Mouse (Mus musculus): ENCODE data around the gene Paqr5.

The Paqr5 gene

GRCm38 (mm10) chr9:61911300-61912128 lies 115.1 kb downstream of the Paqr5 start:
- no peak for ATAC-seq (ENCODE audit: insufficient number of reproducible peaks, low FRiP score, low TSS enrichment)

DNA sequence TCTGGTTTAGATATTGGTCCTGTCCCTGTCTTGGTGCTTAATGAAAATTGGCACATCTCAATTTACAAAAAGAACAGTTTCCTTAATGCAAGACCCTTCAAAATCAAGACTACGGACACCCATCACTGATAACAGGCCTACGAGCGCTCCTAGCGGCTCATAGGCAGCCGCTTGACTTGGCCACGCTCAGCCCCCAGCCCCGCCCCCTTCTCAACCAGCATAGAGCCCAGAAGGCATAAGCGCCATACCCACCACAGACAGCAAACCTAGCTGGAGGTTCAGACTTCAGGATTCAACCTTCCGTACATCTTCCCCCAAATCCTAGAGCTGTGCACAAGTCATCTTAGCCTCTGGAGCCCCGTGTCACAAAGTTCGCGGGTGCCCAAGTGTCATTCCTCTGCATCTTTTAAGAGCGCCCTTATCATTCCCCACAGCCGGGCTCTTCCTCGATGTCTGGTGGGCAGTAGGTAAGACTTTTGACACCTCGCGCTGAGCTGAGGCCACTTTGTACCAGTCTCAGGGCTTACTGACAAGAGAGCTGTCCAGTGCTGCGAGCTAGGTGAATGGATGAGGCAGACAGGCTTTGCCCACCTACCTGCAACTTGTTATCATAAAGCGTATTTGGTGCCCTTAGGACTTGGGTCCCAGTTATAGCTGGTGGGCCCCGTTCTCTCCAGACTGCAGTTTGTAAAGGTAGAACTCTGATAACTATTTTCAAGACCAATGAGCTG lies 116.0 kb downstream of the Paqr5 start:
- no peak for ATAC-seq (ENCODE audit: insufficient number of reproducible peaks, low FRiP score, low TSS enrichment)

DNA sequence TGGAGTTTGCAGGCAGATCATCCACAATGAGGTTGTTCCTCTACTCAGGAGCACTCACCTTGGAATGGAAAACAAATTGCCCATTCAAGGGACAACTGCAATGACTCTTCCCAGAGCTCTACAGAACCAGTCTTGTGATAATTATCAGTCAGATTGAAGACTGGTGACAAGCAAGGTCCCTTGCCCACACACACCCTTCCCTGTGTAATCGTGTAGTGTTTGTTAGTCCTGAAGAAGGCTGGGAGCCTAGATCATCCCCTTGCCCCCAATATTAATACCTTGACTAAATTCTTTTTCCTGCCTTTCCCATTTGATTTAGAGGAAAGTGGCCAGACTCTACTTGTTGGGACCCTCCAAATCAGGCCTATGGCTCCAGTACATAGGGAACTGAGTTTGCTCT lies 117.0 kb downstream of the Paqr5 start:
- no peak for ATAC-seq (ENCODE audit: insufficient number of reproducible peaks, low FRiP score, low TSS enrichment)

- ATAC-seq (ENCODE audit: insufficient number of reproducible peaks, low FRiP score, low TSS enrichment): no peak
Measured at GRCm38 (mm10) chr9:61908832-61909407, 117.7 kb downstream of the Paqr5 start.

GRCm38 (mm10) chr9:61908341-61908740 lies 118.3 kb downstream of the Paqr5 start:
- no peak for ATAC-seq (ENCODE audit: insufficient number of reproducible peaks, low FRiP score, low TSS enrichment)

DNA sequence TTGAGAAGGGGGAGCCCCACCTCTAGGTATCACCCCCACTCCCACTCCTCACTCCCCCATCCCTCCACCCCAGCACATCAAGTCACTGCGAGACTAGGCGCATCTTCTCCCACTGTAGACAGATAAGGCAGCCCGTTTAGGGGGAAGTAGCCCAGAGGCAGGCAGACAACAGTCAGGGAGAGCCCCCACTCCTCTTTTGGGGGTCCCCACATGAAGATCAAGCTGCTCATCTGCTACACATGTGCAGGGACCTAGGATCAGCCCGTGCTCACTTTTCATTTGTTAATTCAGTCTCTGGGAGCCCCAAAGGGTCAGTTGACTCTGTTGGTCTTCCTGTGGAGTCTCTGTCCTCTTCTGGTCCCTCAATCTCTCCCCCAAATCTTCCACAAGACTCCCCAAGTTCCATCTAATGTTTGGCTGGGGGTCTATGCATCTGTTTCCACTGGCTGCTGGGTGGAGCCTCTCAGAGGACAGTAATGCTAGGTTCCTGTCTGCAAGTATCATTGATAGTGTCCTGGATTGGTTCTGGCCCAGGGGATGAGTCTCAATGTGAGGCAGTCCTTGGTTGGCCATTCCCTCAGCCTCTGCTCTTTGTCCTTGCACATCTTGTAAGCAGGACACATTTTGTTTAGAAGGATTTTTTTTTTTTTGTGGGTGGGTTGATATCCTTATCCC lies 118.9 kb downstream of the Paqr5 start:
- ATAC-seq (ENCODE audit: insufficient number of reproducible peaks, low FRiP score, low TSS enrichment): no peak

- ATAC-seq (ENCODE audit: insufficient number of reproducible peaks, low FRiP score, low TSS enrichment): no peak
Measured at GRCm38 (mm10) chr9:61906912-61907311, 119.7 kb downstream of the Paqr5 start.

DNA sequence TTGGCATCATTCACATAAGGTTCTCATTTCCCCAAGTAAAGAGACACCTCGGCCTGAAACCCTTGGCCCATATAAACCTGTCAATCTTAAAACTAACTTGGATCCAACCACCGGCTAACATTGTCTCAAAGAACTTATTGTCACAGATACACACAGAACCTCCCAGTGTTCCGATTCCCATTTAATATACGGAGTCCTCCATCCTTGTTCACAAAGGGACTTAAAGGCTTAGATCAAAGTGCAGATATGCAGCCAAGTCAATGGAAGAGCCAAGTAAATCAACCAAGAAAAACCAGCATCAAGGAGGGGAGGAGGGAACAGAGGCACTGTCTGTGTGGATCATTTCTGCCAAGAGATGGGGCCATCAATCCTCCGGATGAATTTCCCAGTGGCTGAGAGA lies 121.1 kb downstream of the Paqr5 start:
- ATAC-seq (ENCODE audit: insufficient number of reproducible peaks, low FRiP score, low TSS enrichment): no peak

GRCm38 (mm10) chr9:61904201-61904600 lies 122.5 kb downstream of the Paqr5 start:
- no peak for ATAC-seq (ENCODE audit: insufficient number of reproducible peaks, low FRiP score, low TSS enrichment)

All from cerebellum, adult (tissue).